In the genomic region with DNA sequence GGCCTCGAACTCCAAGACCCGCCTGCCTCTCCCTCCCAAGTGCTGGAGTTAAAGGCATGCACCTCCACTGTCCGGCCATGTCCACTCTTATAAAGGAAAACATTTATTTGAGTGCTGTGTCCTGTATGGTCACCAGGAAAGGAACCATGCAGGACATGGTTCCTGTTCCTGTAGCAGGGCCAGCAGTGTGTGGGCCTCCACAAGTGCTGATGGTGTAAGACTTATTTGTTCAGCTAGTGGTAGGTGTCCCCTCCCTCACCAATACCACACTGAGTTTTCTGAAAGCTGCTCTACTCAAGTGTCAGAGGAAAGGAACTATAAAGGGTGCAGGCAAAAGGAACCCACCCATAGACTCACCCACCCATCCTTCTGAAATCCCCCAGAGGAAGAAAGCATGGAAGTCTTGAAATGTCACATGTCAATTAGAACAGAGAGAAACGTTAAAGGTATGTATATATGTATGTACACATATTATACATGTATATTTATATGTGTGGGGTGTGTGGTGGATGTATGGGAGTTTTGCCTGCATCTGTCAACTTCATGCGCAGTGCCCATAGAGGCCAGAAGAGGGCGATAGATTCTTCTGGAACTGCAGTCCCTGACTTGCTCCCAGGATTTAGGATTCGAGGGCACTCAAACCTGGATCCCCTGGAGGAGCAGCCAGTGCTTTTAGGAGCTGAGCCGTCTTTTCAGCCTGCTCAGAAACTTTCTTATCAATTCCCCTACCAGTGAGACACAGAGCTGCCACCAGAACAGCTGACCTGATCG, we compare ENCODE assay signal across 10 mouse cellular contexts. TPM values are rescaled to one million over a fixed set of nuclear protein-coding genes. Genes with fewer than 3 reads are reported as not detected.
DNase-seq lines count a peak whose midpoint lies in the region; ATAC-seq and TF ChIP-seq lines count a peak whose summit lies in the region.
"Not testable (repeated sequence)": the region's sequence is repeated elsewhere in the genome, so short reads cannot be mapped to it uniquely, and the experiment has no call there.
"Had no signal": no experiment of that assay in that cellular context is flagged by ENCODE, and none has a peak within 500 bp of the region (broad histone marks: within the 10 kb centered on the region; RNA-seq: fewer than 3 reads in every experiment).

No protein-coding gene starts in this region.

- H3K36me3 ChIP-seq in hindbrain, postnatal 0 days (ENCODE audit: insufficient read depth, low read length), result not testable (repeated sequence)

- WGBS in hindbrain, postnatal 0 days, result 38% methylated on average over 9 of the region's 9 CpGs

- H3K27ac ChIP-seq in hindbrain, postnatal 0 days, result not testable (repeated sequence)

- not testable (repeated sequence) for H3K27me3 ChIP-seq in hindbrain, postnatal 0 days (ENCODE audit: insufficient read depth, low read length)

- H3K4me2 ChIP-seq in hindbrain, postnatal 0 days (ENCODE audit: low read depth, low read length), result not testable (repeated sequence)

- H3K9me3 ChIP-seq in hindbrain, postnatal 0 days (ENCODE audit: low read length), result not testable (repeated sequence)

- not testable (repeated sequence) for H3K4me3 ChIP-seq in hindbrain, postnatal 0 days (ENCODE audit: low read length)

- TF ChIP-seq CTCF in hindbrain, postnatal 0 days (IDR thresholded peaks at IDR 0.05; ENCODE audit: low read depth), result peak; percentile 70

- peak; percentile 76 for ATAC-seq in common myeloid progenitor, adult 5-6 weeks (replicated peaks; ENCODE audit: low read depth, poor library complexity, severe bottlenecking)
- peak; percentile 61; the same call in 1 of the 2 replicates for ATAC-seq in hindbrain, postnatal 0 days

- not testable (repeated sequence) for H3K4me1 ChIP-seq in hindbrain, postnatal 0 days (ENCODE audit: insufficient read depth, low read length)

- not testable (repeated sequence) for H3K9ac ChIP-seq in hindbrain, postnatal 0 days (replicated peaks; ENCODE audit: low read length)

- peak; percentile 15 to 69 for DNase-seq in adrenal gland, adult (ENCODE audit: inconsistent age in 2 of 2, low spot score in 1 of 2)
- peak; percentile 12 for DNase-seq in gastrocnemius, adult 18-20 months (ENCODE audit: low spot score)
- peak; percentile 67 for DNase-seq in hindbrain, postnatal 0 days (ENCODE audit: low spot score)
- peak; percentile 10 to 11 for DNase-seq in layer of hippocampus, postnatal 36 days
- peak; percentile 36 for DNase-seq in lung, postnatal 10 days
- DNase-seq in retina, embryonic 14.5 days (ENCODE audit: low spot score), result peak; percentile 19
- peak; percentile 54 for DNase-seq in urinary bladder, postnatal 14 days (ENCODE audit: low spot score)

RNA-seq across cellular contexts. Expression of gene Rnase2b, which starts 10.2 kb away (rescaled TPM):
- not detected in 2 replicates for total RNA-seq in common myeloid progenitor, adult 5-6 weeks (2017)
- total RNA-seq in gastrocnemius, adult 18-20 months (2021), result not detected
- total RNA-seq in hindbrain, postnatal 0 days (2014; rRNA removed), result not detected in 2 replicates
- not detected in 2 replicates for polyA plus RNA-seq in hindbrain, postnatal 0 days (2015; fragmentation: Nextera tagmentation; extraction: Ambion mirVana)
- not detected for total RNA-seq in layer of hippocampus, postnatal 36 days (2021)
- polyA plus RNA-seq: forebrain, embryonic 15.5 days; inflammation-experienced regulatory T-cells, adult 6 months had no signal

RNA-seq across cellular contexts. Expression of gene Rnase1, which starts 25.7 kb away (rescaled TPM):
- total RNA-seq in common myeloid progenitor, adult 5-6 weeks (2017), result not detected in 2 replicates
- total RNA-seq in gastrocnemius, adult 18-20 months (2021), result under 1 TPM in 1 of 2 experiments, not detected in 1; 0.39 TPM
- 0.16 and 0.18 TPM in 2 replicates for total RNA-seq in hindbrain, postnatal 0 days (2014; rRNA removed)
- 1.6 and 2.4 TPM in 2 replicates for polyA plus RNA-seq in hindbrain, postnatal 0 days (2015; fragmentation: Nextera tagmentation; extraction: Ambion mirVana)
- 1 to 10 TPM; 1.3 to 2.1 TPM for total RNA-seq in layer of hippocampus, postnatal 36 days (2021)
- polyA plus RNA-seq: inflammation-experienced regulatory T-cells, adult 6 months had no signal

RNA-seq across cellular contexts. Expression of gene Ang2, which starts 26.7 kb away (rescaled TPM):
- not detected in 2 replicates for total RNA-seq in common myeloid progenitor, adult 5-6 weeks (2017)
- not detected for total RNA-seq in gastrocnemius, adult 18-20 months (2021)
- total RNA-seq in hindbrain, postnatal 0 days (2014; rRNA removed), result not detected in 2 replicates
- not detected in 2 replicates for polyA plus RNA-seq in hindbrain, postnatal 0 days (2015; fragmentation: Nextera tagmentation; extraction: Ambion mirVana)
- total RNA-seq in layer of hippocampus, postnatal 36 days (2021), result not detected
- polyA plus RNA-seq: forebrain, embryonic 15.5 days; inflammation-experienced regulatory T-cells, adult 6 months had no signal

RNA-seq across cellular contexts. Expression of gene Ear14, which starts 30.9 kb away (rescaled TPM):
- not detected in 2 replicates for total RNA-seq in common myeloid progenitor, adult 5-6 weeks (2017)
- not detected for total RNA-seq in gastrocnemius, adult 18-20 months (2021)
- total RNA-seq in hindbrain, postnatal 0 days (2014; rRNA removed), result not detected in 2 replicates
- not detected in 2 replicates for polyA plus RNA-seq in hindbrain, postnatal 0 days (2015; fragmentation: Nextera tagmentation; extraction: Ambion mirVana)
- total RNA-seq in layer of hippocampus, postnatal 36 days (2021), result under 1 TPM in 1 of 2 experiments, not detected in 1; 0.37 TPM
- polyA plus RNA-seq: forebrain, embryonic 15.5 days; inflammation-experienced regulatory T-cells, adult 6 months had no signal

RNA-seq across cellular contexts. Expression of gene Rnase6, which starts 48.6 kb away (rescaled TPM):
- total RNA-seq in common myeloid progenitor, adult 5-6 weeks (2017), result 49.7 and 62.1 TPM in 2 replicates
- total RNA-seq in gastrocnemius, adult 18-20 months (2021), result under 1 TPM in 1 of 2 experiments, not detected in 1; 0.21 TPM
- total RNA-seq in hindbrain, postnatal 0 days (2014; rRNA removed), result 0.52 and 1.3 TPM in 2 replicates
- polyA plus RNA-seq in hindbrain, postnatal 0 days (2015; fragmentation: Nextera tagmentation; extraction: Ambion mirVana), result 1.0 TPM in 2 replicates
- under 1 TPM in 1 of 2 experiments, not detected in 1; 0.65 TPM for total RNA-seq in layer of hippocampus, postnatal 36 days (2021)

Comparison
In these comparisons a context has a peak if more than half of its experiments do, and no peak if none do; other contexts are left out.
1. DNase-seq: peak in every context shown above with its lines; median percentile 67 in hindbrain, postnatal 0 days; 54 in urinary bladder, postnatal 14 days; 42 in adrenal gland, adult; 36 in lung, postnatal 10 days; 19 in retina, embryonic 14.5 days; 12 in gastrocnemius, adult 18-20 months; 10 in layer of hippocampus, postnatal 36 days.